Mouse (Mus musculus): ENCODE measurements at regions not wholly inside any gene's neighbourhood (a gene's known extent, or its start where the extent isn't known, plus 50 kb on each side); places are given as distances from the start of the nearest gene placed in this dataset.

- Histone ChIP-seq H3K9ac (ENCODE audit: low read length) (no peak overlapping the region), H3K27me3 (ENCODE audit: control insufficient read depth, insufficient read depth, low read length) (no peaks in the 10 kb centered on the region), H3K4me3 (replicated peaks; ENCODE audit: low read length) (no peak overlapping the region), H3K27ac (ENCODE audit: low read length) (no peak overlapping the region), H3K9me3 (replicated peaks; ENCODE audit: control insufficient read depth, low read length) (no peaks in the 10 kb centered on the region), H3K36me3 (ENCODE audit: control insufficient read depth, insufficient read depth, low read length) (no peaks in the 10 kb centered on the region), H3K4me1 (ENCODE audit: control insufficient read depth, insufficient read depth, low read length) (no peaks in the 10 kb centered on the region), H3K4me2 (ENCODE audit: low read depth, low read length) (no peak overlapping the region)
- 61% methylated on average over 7 of the region's 7 CpGs for WGBS
- no peak for ATAC-seq (ENCODE audit: insufficient read depth, low FRiP score)
Measured at GRCm38 (mm10) chr17:62546286-62546685, 334.8 kb downstream of the Efna5 start.

DNA sequence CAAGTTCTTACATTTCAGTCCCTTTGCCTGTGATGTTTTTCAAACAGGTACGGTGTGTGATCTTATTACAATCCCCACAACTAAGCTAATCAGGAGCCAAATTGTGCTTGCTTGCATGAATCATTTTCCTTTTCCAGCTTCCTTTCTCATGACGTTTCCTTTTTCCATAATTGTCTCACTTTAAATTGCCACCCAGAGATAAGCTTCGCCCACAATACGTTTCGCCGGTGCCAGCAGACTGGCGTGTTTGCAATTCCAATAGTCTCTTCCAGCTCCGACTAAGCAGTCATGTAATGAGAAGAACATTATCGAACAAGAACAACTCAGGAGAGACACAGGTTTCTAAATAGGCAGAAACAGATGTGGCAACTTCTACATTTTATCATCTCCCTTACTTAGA lies 335.8 kb downstream of the Efna5 start:
- Histone ChIP-seq H3K36me3 (ENCODE audit: control insufficient read depth, insufficient read depth, low read length) (no peaks in the 10 kb centered on the region), H3K9me3 (replicated peaks; ENCODE audit: control insufficient read depth, low read length) (no peaks in the 10 kb centered on the region), H3K27me3 (ENCODE audit: control insufficient read depth, insufficient read depth, low read length) (no peaks in the 10 kb centered on the region), H3K4me1 (ENCODE audit: control insufficient read depth, insufficient read depth, low read length) (no peaks in the 10 kb centered on the region), H3K9ac (ENCODE audit: low read length) (no peak overlapping the region), H3K4me3 (replicated peaks; ENCODE audit: low read length) (no peak overlapping the region), H3K4me2 (ENCODE audit: low read depth, low read length) (no peak overlapping the region), H3K27ac (ENCODE audit: low read length) (no peak overlapping the region)
- ATAC-seq (ENCODE audit: insufficient read depth, low FRiP score) = no peak
- WGBS = 52% methylated on average over 9 of the region's 9 CpGs

GRCm38 (mm10) chr17:62543056-62543975 lies 337.8 kb downstream of the Efna5 start:
- Histone ChIP-seq H3K9me3 (replicated peaks; ENCODE audit: control insufficient read depth, low read length) (no peaks in the 10 kb centered on the region), H3K36me3 (ENCODE audit: control insufficient read depth, insufficient read depth, low read length) (no peaks in the 10 kb centered on the region), H3K4me1 (ENCODE audit: control insufficient read depth, insufficient read depth, low read length) (no peaks in the 10 kb centered on the region), H3K27me3 (ENCODE audit: control insufficient read depth, insufficient read depth, low read length) (no peaks in the 10 kb centered on the region), H3K4me2 (ENCODE audit: low read depth, low read length) (no peak overlapping the region), H3K4me3 (replicated peaks; ENCODE audit: low read length) (no peak overlapping the region), H3K27ac (ENCODE audit: low read length) (no peak overlapping the region), H3K9ac (ENCODE audit: low read length) (no peak overlapping the region)
- 68% methylated on average over 18 of the region's 18 CpGs for WGBS
- ATAC-seq (ENCODE audit: insufficient read depth, low FRiP score) = no peak

- no peak for ATAC-seq (ENCODE audit: insufficient read depth, low FRiP score)
- WGBS = 76% methylated on average over 2 of the region's 2 CpGs
- Histone ChIP-seq H3K36me3 (ENCODE audit: control insufficient read depth, insufficient read depth, low read length) (no peaks in the 10 kb centered on the region), H3K27me3 (ENCODE audit: control insufficient read depth, insufficient read depth, low read length) (no peaks in the 10 kb centered on the region), H3K4me1 (ENCODE audit: control insufficient read depth, insufficient read depth, low read length) (no peaks in the 10 kb centered on the region), H3K4me3 (replicated peaks; ENCODE audit: low read length) (no peak overlapping the region), H3K27ac (ENCODE audit: low read length) (no peak overlapping the region), H3K9me3 (replicated peaks; ENCODE audit: control insufficient read depth, low read length) (no peaks in the 10 kb centered on the region), H3K4me2 (ENCODE audit: low read depth, low read length) (no peak overlapping the region), H3K9ac (ENCODE audit: low read length) (no peak overlapping the region)
Measured at GRCm38 (mm10) chr17:62529911-62530310, 351.2 kb downstream of the Efna5 start.

DNA sequence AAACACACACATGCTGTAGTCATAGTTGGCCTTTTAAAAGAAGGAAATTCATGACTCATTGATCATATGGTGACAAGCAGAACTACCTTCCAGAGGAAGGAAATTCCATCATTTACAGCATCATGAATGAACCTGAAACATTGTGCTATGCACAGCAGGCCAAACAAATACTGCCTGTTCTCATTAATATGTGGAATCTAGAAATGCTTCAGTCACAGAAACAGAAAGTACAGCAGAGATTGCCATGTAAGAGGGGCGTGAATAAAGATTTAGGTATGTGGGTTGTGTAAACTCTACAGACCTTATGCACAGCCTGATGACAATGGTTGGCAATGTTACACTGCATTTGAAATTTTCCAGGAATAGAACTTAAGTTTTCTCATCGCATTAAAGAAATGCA lies 353.6 kb downstream of the Efna5 start:
- H3K36me3 ChIP-seq (ENCODE audit: control insufficient read depth, insufficient read depth, low read length) = no peaks in the 10 kb centered on the region
- no peak overlapping the region for H3K4me2 ChIP-seq (ENCODE audit: low read depth, low read length)
- no peaks in the 10 kb centered on the region for H3K27me3 ChIP-seq (ENCODE audit: control insufficient read depth, insufficient read depth, low read length)
- 73% methylated on average over 2 of the region's 2 CpGs for WGBS
- H3K9ac ChIP-seq (ENCODE audit: low read length) = no peak overlapping the region
- ATAC-seq (ENCODE audit: insufficient read depth, low FRiP score) = no peak
- H3K4me3 ChIP-seq (replicated peaks; ENCODE audit: low read length) = no peak overlapping the region
- H3K9me3 ChIP-seq (replicated peaks; ENCODE audit: control insufficient read depth, low read length) = no peaks in the 10 kb centered on the region
- H3K4me1 ChIP-seq (ENCODE audit: control insufficient read depth, insufficient read depth, low read length) = no peaks in the 10 kb centered on the region
- no peak overlapping the region for H3K27ac ChIP-seq (ENCODE audit: low read length)

- H3K27me3 ChIP-seq (ENCODE audit: control insufficient read depth, insufficient read depth, low read length) = no peaks in the 10 kb centered on the region
- no peak overlapping the region for H3K4me3 ChIP-seq (replicated peaks; ENCODE audit: low read length)
- no peak for ATAC-seq (ENCODE audit: insufficient read depth, low FRiP score)
- no peaks in the 10 kb centered on the region for H3K4me1 ChIP-seq (ENCODE audit: control insufficient read depth, insufficient read depth, low read length)
- H3K36me3 ChIP-seq (ENCODE audit: control insufficient read depth, insufficient read depth, low read length) = no peaks in the 10 kb centered on the region
- H3K4me2 ChIP-seq (ENCODE audit: low read depth, low read length) = no peak overlapping the region
- no peaks in the 10 kb centered on the region for H3K9me3 ChIP-seq (replicated peaks; ENCODE audit: control insufficient read depth, low read length)
- 61% methylated on average over 3 of the region's 3 CpGs for WGBS
- no peak overlapping the region for H3K27ac ChIP-seq (ENCODE audit: low read length)
- no peak overlapping the region for H3K9ac ChIP-seq (ENCODE audit: low read length)
Measured at GRCm38 (mm10) chr17:62513635-62514034, 367.5 kb downstream of the Efna5 start.

- no peak overlapping the region for H3K4me2 ChIP-seq (ENCODE audit: low read depth, low read length)
- ATAC-seq (ENCODE audit: insufficient read depth, low FRiP score) = no peak
- no peak overlapping the region for H3K27ac ChIP-seq (ENCODE audit: low read length)
- 75% methylated on average over 4 of the region's 4 CpGs for WGBS
- no peaks in the 10 kb centered on the region for H3K9me3 ChIP-seq (replicated peaks; ENCODE audit: control insufficient read depth, low read length)
- no peaks in the 10 kb centered on the region for H3K27me3 ChIP-seq (ENCODE audit: control insufficient read depth, insufficient read depth, low read length)
- H3K4me3 ChIP-seq (replicated peaks; ENCODE audit: low read length) = no peak overlapping the region
- H3K36me3 ChIP-seq (ENCODE audit: control insufficient read depth, insufficient read depth, low read length) = no peaks in the 10 kb centered on the region
- H3K4me1 ChIP-seq (ENCODE audit: control insufficient read depth, insufficient read depth, low read length) = no peaks in the 10 kb centered on the region
- H3K9ac ChIP-seq (ENCODE audit: low read length) = no peak overlapping the region
Measured at GRCm38 (mm10) chr17:62510184-62510583, 370.9 kb downstream of the Efna5 start.

DNA sequence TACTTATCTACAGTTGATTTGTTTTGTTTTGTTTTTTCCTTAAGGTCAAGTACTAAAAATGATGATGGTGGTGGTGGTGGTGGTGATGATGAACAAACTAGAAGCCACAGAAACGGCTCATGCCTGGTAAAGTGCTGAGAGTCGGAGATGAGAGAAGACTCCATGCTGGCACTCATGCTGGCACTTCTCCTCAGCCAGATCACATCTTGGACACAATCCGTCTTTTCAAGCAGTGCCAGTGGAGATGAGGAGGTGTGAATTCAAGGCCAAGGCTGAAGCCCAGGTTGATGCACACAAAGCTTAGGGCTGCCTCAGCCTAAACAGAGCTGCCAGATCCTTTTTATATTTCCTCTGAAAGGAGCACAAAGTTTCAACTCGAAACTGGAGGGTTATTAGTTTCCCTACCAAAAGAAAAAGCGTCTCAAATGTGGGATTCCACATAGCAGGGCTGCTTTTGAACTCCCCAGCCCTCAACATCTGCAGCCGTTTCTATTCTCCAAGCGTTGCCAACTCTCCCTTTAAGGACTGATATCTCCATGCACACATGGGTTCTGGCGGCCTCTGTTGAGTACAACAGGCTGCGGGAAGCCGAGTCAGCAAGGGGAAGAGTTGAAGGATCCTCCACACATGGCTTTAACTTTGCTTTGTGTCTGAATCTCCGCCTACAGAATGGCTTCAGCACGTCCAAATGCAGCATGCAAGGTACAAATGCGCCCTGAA lies 373.2 kb downstream of the Efna5 start:
- H3K27ac ChIP-seq (ENCODE audit: low read length) = no peak overlapping the region
- H3K4me1 ChIP-seq (ENCODE audit: control insufficient read depth, insufficient read depth, low read length) = no peaks in the 10 kb centered on the region
- ATAC-seq (ENCODE audit: insufficient read depth, low FRiP score) = no peak
- H3K9ac ChIP-seq (ENCODE audit: low read length) = no peak overlapping the region
- 0 out of 2 replicates have a peak, but pooled peaks cover 4% of the 10 kb centered on the region for H3K27me3 ChIP-seq (ENCODE audit: control insufficient read depth, insufficient read depth, low read length)
- WGBS = 72% methylated on average over 13 of the region's 13 CpGs
- H3K9me3 ChIP-seq (replicated peaks; ENCODE audit: control insufficient read depth, low read length) = no peaks in the 10 kb centered on the region
- H3K4me2 ChIP-seq (ENCODE audit: low read depth, low read length) = no peak overlapping the region
- H3K4me3 ChIP-seq (replicated peaks; ENCODE audit: low read length) = no peak overlapping the region
- H3K36me3 ChIP-seq (ENCODE audit: control insufficient read depth, insufficient read depth, low read length) = no peaks in the 10 kb centered on the region

DNA sequence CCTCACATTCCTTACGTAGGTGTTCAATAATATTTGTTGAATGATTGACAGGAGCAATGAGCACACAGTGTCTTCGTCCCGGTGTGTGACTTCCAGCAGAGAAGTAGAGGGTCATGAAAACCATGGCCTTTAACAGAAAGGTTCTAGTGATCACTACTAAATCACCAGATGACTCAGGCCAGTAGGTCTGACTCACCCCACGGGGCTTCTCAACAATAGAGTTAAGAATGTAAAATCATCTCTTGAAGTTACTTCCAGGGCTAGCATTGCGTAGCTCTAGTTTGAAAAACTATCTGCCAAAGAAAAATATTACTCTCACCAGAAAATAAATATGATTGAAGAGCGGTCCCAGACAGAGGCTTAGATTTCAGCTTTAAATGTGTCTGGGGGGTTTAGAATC lies 376.4 kb downstream of the Efna5 start:
- Histone ChIP-seq H3K27me3 (ENCODE audit: control insufficient read depth, insufficient read depth, low read length) (0 out of 2 replicates have a peak, but pooled peaks cover 4% of the 10 kb centered on the region), H3K9me3 (replicated peaks; ENCODE audit: control insufficient read depth, low read length) (no peaks in the 10 kb centered on the region), H3K9ac (ENCODE audit: low read length) (no peak overlapping the region), H3K36me3 (ENCODE audit: control insufficient read depth, insufficient read depth, low read length) (no peaks in the 10 kb centered on the region), H3K27ac (ENCODE audit: low read length) (no peak overlapping the region), H3K4me1 (ENCODE audit: control insufficient read depth, insufficient read depth, low read length) (no peaks in the 10 kb centered on the region), H3K4me2 (ENCODE audit: low read depth, low read length) (no peak overlapping the region), H3K4me3 (replicated peaks; ENCODE audit: low read length) (no peak overlapping the region)
- ATAC-seq (ENCODE audit: insufficient read depth, low FRiP score) = no peak
- 70% methylated on average over 6 of the region's 6 CpGs for WGBS

All from stomach, embryonic 16.5 days (tissue).